Mouse (Mus musculus) heart, adult 2 months (tissue): ENCODE results near the gene Evc2.

ENCODE experiments used
- CTCF ChIP-seq: fragments of 200-600 bp; IDR thresholded peaks from 2 replicates; pipeline ENCODE4 v1.8.1; 2022; ENCODE audit warnings: antibody characterized with exemption, mild to moderate bottlenecking, moderate library complexity
- POLR2A ChIP-seq: fragments of 200-500 bp; IDR thresholded peaks from 2 replicates; pipeline ENCODE4 v1.6.1; 2011; ENCODE audit warnings: mild to moderate bottlenecking, low read depth, low read length, control low read depth; ENCODE audit not compliant: insufficient read depth

DNA sequence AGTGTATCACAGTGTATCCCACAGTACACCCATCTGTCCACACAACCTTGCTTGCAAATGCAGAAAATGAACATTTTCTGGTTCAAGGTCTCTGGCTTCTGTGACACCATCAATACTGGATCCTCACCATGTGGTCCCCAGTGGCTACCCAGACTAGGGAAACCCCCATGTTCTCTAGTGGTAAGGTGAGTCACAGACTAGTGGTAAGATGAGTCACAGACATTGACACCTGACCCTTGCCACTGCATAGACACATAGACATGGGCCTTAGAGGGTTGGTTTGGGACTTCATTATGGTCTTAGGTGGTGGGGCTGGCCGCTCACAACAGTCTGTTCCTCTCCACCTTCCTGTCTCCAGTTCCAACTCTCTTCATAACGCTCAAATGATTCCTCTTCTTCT lies 104.5 kb downstream of the Evc2 start:
- TF ChIP-seq CTCF (no peak), POLR2A (no peak)
